Mouse (Mus musculus) thymus, adult 2 months (tissue): ENCODE results near the gene Fam71b.

Source experiments
- CTCF ChIP-seq: fragments of 200-500 bp; IDR thresholded peaks from 2 replicates; pipeline ENCODE4 v1.5.1; 2012; ENCODE audit warnings: mild to moderate bottlenecking, control low read depth, low read length, moderate library complexity, borderline replicate concordance; ENCODE audit not compliant: control insufficient read depth, poor library complexity, insufficient read depth; ENCODE audit errors: extremely low read depth
- POLR2A ChIP-seq: fragments of 200-500 bp; IDR thresholded peaks from 2 replicates; pipeline ENCODE4 v1.6.1; 2012; ENCODE audit warnings: mild to moderate bottlenecking, low read length, control low read depth, moderate library complexity; ENCODE audit not compliant: control insufficient read depth, poor library complexity, insufficient read depth; ENCODE audit errors: extremely low read depth

DNA sequence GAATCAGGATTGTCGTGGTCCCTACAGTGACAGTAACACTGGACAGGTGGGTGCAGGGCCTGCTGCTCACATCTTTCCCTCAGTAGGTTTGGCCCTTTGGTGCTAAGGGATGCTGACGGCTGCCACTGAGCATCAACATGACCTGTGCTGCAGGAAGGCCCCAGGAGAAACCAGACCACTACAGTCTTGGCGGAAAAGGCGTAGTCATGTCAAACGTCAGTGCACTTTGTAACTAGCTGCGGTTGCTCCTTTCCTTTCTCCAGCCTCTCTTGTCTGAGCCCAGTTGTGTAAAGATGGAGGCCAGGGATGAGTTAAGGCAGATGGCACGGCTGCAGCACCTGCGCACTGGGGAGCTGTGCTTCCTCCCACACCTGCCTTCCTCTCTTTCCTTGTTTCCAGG is 21.3 kb upstream of the Fam71b start:
- TF ChIP-seq CTCF (no peak), POLR2A (no peak)
